Mouse (Mus musculus) B cell, adult 2 months (primary cell): Measurements from ENCODE around the gene Tacc2.

Experiments used
- DNase-seq, 2 experiments: peaks; one replicate each; pipeline ENCODE4 v3.0.0; 2022

The Tacc2 gene

DNA sequence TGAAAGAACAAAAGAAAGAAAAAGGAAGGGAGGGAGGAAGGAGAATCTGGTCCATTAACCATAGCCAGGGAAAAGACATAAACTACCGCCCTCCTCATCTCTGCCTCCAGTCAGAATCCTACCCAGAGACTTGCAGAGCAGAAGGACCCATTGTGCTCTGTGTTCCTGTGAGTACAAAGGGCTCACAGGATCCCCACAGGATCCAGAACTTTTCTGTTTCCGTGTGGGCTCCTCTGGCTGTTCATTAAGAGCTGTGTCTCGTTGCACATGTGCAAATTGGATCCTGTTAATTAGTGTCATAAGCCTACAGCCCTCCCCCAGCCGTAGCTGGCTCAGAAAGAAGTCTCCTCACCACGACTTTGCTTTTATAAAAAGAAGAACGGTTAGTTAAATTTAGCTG, 155.7 kb downstream of the Tacc2 start:
- no peak for DNase-seq

DNA sequence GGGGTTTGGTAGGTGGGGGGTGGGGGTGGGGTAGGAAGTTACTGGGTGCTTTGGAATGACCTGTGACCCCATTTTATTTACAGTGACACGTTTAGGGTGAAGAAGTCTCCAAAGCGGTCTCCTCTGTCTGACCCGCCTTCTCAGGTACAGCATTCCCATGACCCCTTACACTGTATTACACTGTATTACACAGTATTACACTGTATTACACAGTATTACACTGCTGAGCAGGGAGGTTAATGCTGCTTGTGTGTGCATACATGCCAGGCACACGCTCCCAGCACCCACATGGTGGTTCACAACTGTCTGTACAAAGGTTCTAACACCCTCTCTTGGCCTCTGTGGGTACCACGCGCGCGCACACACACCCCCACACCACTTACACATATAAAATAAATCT, 156.2 kb downstream of the Tacc2 start:
- no peak for DNase-seq

DNA sequence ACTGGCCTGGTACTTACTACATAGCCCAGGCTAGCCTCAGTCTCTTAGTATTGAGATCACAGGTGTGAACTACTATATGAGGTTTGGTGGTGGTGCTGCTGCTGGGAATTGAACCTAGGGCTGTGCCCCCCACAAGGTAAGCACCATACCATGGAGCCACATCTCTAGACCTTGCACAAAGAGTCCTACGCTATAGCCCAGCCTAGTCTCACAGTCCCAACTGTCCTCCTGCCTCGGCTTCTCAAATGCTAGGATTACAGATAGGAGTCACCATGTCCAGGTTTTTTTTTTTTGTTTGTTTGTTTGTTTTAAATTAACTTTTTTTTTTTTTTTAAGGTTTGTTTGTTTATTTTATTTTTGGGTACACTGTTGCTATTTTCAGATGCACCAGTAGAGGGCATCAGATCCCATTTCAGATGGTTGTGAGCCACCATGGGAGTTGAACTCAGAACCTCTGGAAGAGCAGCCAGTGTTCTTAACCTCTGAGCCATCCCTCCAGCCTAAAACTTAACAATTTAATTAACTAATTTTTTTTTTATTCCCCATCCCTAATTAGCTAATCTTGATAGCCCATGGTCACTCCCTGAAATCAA, 157.1 kb downstream of the Tacc2 start:
- no peak for DNase-seq

DNA sequence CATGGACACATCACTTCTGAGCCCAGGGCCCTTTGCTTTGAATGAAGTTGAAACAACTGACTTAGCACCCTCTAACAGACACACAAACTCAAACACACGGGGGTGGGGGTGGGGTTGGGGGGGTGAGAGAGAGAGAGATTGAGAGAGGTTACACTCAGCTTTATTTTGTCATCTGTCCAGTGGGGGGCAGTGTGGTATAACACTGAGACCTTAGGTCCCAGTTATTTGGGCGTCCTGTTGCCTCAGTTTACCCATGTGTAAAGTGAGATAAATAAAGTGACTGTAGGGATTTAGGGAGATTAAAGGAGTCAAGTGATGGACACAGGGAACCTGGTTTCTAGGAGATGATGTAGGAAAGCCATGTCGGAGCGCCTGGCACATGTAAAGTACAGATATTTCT, 163.9 kb downstream of the Tacc2 start:
- DNase-seq: no peak

DNA sequence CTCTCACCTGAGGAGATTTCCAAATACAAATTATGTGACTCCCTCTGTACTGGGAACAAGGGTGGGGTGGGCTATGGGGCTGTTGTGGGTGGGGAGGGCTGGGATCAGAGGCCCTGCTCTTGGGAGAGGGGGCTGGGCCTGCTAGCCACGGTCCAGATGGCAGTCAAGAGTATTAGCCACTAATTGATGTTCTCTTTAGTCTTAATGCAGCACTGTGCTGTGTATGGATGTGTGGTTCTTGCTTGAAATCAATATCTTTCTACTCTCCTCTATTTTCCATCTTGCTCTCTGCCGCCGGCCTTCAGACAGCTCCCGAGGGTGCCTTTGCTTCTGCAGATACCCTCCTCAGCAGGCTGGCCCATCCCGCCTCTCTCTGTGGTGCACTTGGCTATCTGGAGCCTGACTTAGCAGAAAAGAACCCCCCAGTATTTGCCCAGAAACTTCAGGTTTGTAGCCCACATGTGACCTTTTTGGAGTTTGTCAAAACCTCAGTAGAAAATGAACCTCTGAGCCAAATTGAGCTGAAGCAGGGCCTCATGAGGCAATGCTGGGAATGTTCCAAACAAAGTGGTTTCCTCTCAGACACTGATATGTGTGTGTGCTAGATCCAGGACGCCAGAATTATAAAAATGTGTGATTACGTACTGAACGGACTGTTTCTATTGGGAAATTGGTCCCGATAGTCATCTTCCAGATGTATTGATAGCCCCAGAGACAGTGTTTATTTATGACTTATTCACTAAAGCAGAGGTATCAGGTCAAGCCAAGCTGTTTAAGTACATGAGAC, 166.2 kb downstream of the Tacc2 start:
- no peak for DNase-seq

DNA sequence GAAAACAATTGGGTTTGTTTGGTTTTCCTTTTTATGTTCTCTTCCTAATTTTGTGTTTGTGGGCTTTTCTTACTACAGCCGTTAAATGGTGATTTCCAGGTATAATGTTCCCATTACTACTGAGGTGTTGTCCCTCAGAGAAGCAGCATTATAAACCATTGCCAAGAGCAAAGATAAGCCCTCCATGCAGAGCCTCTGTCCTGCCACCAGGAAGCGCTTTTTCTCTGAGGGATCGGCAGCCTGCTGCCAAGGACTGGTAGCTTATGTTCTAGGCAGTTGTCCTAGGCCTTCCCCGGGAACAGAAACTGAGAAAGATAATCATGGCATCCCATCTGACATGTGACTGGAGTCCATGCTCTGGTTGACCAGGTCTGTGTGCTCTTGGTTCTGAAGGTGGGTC, 171.9 kb downstream of the Tacc2 start:
- no peak for DNase-seq

DNA sequence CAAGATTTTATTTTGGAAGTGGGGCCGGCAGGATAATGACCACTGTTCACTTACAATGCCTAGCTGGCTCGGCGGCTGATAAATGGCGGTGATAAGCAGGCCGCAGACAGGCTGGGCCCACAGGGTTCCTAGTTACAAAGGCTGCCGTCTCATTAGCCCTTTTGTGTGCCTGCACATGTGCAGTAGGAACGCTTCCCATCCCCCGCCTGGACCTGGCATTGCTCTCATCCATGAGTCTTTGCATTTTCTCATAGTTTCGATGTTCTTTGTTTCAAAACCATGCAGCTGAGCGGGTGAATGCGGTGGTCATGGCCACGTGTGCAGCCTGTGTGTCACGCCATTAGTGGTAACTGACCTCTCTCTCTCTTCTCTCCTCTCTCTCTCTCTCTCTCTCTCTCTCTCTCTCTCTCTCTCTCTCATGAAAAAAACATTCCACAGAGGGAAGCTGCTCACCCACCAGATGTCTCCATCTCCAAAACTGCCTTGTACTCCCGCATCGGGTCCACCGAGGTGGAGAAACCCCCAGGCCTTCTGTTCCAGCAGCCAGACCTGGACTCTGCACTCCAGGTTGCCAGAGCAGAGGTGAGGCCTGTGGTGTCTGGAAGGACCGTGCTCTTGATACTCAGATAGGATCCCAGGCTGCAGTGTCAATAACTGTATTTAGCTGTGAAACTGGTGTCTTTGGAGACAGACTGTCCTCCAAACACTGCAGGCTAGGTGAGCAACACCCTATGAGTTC, 173.7 kb downstream of the Tacc2 start:
- DNase-seq: no peak

DNA sequence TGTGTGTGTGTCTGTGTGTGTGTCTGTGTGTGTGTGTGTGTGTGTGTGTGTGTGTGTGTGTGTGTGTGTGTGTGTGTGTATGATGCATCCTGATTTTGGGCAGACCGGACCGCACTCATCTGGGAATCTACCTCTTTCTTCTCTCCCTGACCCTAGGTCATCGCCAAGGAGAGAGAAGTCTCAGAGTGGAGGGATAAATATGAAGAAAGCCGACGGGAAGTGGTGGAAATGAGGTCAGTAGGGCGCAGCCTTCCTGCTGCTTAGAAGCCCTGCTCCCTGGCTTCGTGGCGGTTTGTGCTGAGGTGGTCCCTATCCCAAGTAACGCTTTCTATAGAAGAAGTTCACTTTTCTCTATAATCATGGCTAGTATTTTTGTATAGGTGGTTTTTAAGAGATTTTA, 174.4 kb downstream of the Tacc2 start:
- no peak for DNase-seq

DNA sequence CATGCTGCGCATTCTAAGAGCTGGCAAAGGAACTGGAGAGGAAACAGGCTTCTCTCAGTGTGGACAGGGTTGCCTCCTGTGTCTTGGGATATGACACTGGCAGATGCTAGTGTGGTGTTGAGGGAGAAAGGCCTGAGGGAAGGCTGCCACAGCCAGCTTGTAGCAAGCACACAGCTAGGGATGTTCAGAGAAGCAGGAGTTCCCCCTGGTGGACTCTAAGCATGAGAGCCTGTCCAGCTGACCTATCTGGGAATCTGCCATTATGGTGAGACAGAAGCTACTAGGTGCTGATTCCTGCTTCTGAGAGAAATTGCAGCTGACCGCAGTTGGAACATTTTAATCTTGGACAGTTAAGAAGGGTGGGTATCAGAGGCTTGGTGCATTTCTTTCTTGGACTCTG, 177.6 kb downstream of the Tacc2 start:
- no peak for DNase-seq

DNA sequence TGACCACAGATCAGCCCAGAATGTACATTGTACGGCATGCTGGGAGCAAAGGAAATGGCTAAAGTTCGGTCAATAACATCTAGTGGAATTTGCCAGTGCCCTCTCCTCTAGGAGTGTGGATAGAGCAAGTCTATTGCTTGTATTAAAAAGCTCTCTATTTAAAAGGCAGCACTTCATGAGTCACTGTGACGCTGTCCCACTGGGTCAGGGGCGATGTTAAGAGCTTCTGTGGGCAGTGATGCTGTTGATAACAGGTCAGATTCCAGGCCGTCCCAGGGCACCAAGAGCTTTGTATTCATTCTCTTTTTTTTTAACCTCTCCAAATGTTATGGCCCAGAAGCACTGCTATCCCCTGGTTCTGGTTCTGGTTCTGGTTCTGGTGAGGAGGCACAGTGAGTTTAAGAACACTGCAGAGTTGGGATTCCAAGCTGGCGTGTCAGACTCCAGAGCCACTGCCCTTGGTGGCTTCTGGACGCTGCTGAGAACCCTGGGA, 179.2 kb downstream of the Tacc2 start:
- no peak for DNase-seq

DNA sequence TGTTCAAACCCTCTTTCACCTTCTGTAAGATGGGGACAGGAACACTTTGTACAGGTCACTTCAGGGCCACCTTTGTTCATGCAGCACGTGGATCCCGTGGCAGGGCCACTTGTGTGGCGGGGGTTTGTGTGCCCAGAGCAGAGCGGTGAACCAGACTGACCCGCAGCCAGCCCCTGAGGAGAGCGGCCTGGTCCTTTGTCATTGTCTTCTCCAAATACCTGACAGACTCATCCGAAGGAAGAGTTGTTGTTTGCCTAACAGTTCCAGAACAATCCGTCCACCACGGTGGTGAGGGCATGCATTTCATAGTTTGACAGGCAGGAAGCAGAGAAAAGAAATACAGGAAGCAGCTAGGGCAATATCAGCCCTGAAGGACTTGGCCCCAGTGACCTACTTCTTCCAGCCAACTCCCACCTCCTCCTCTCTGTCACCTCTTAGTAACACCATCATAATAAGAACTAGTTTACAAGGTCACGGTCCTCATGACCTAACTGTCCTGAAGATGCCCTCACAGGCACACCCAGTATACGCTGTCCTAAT, 180.2 kb downstream of the Tacc2 start:
- no peak for DNase-seq

DNA sequence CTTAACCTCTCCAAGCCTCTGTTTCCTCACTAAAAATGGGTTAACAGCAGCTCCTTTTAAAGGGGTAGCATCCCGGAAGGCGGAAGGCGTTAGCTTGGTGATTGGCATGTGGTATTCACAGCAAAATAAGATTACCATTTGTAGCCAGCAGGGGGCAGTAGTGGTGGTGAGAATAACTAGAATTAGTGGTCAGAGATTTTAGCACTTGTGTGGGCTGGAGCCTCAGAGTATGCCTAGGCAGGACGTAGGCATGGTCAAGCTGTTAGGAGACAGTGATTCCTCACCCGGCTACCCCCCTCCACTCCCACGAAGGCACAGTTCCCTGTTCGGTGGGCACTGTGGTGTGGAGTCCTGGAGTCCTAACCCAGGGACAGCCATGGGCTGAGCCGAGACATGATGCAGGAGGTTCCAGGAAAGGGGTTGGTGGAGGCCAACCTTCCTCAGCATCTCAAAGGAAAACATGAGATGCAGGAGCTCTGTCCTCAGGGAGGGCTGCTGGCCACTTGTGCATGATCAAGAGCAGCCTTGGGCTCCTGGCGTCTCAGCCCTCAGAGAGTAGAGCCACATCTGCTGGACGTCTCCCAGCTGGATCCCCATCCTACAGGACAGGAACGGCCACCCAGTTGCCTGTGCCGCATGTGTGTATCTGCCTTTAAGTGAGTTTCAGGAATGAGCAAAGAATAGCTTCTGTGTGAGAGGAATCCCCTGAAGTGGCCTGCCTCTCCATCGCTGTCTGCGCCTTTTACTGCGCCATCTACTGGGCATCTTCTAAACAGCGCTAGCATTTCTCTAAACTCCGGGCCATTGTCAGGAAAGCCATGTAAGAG, 185.0 kb downstream of the Tacc2 start:
- peak; percentile 73 to 76 for DNase-seq

DNA sequence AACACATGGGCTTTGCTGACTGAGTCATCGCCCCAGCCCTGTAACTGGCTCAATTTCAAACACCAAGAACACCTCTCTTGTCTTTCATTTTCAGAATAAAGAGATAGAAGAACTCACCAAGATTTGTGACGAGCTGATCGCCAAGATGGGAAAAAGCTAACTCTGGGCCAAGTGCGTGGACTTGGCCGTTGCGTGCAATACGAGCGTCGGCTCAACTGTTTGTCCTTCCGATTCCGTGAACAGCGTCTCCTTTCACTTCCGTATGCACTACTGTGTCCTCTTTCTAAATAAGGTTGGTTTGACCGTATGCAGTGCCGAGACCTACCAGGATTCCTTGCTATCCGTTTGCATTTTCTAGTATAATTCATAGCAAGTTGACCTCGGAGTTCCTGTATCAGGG, 186.9 kb downstream of the Tacc2 start:
- no peak for DNase-seq

DNA sequence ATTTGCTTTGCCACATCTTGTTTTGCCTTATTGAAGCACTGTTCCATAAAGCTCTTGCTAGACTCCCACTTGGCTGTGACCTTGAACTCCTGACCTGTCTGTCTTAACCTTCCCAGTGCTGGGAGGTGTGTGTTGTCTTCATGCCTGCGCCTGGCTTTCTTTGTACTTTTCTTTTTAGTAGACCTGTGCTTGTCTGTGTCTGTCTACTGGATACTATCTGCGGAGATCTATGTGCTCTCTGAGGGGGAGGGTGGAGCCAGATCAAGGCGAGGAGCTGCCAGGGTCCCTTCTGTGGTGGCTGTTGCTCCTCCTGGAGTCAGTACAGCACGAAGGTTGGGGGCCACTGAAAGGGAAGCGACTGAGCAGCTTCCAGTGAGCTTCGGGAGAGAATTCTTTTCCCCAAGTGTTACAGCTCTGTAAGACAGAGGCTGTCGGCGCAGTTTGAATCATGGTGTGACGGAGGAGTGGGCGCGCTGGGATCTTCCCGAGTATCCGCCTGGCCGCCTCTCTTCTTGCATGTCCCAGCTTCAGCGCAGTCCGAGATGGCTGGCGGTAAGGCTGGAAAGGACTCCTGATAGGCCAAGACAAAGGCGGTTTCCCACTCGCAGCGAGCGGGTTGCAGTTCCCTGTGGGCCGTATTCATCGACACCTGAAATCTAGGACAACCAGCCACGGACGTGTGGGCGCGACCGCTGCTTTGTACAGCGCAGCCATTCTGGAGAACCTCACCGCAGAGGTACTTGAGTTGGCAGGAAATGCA, 189.4 kb downstream of the Tacc2 start:
- no peak for DNase-seq

DNA sequence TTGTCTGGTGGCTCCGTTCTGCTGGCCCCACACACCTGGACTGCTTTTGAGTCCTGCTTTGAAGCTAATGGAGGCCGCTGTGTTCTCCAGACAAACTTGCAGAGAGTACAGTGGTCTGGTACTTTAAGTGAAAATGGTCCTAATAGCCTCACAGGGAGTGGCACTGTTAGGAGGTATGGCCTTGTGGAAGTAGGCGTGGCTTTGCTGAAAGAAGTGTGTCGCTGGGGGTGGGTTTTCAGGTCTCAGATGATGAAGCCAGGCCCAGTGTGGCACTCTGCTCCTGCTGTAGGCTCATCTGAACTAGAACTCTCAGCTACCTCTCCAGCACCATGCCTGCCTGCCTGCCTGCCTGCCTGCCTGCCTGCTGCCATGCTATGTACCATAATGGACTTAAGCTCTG, 190.9 kb downstream of the Tacc2 start:
- no peak for DNase-seq

DNA sequence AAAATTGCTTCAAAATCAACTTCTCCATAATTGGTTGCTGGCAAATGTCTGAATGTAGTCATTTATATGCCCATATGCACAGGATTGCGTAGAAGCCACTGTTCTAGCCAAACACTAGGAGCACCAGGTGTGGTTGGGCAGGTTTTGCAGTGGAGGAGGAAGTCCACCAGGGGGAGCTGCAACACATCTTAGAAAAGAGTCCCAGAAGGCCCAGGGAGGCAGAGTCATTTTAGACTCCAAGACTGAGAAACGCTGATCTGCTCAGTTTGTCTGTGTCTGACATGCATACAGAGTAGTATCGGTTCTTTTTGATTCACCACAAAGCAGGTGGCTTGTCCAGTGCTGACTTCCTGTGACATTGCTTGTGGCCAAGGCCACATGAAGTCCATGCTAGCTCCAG, 193.5 kb downstream of the Tacc2 start:
- peak; percentile 85 to 88 for DNase-seq

DNA sequence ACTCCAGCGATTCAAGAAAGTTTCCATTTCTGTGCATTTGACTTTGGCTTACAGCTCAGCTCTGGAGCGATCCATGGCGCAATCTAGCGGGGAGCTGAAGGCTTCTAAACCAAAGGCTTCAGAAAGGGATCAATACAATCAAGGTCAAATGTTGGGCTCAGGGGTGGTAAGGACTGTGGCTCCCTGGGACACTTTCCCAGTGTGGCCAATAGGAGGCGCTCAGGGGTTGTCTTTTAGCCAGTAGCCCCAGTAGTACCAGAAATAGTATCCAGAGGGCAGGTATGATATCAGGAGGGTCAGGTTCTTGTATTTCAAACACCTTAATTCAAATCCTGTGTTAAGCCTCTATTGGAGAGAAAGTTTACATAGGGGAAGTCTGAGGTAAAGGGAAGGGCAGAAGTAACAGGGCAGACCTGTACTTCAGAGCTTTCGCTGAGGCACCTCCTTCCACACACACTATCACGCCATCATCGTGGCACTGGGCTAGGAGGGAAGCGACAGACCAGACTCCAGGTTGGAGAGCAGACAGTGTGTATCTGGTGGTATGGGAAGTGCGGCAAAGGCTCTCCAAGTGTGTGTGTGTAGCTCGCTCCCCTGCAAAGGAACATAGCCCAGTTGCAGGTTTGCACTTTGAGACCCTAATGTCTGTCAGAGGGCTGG, 196.1 kb downstream of the Tacc2 start:
- peak; percentile 57 to 63 for DNase-seq

DNA sequence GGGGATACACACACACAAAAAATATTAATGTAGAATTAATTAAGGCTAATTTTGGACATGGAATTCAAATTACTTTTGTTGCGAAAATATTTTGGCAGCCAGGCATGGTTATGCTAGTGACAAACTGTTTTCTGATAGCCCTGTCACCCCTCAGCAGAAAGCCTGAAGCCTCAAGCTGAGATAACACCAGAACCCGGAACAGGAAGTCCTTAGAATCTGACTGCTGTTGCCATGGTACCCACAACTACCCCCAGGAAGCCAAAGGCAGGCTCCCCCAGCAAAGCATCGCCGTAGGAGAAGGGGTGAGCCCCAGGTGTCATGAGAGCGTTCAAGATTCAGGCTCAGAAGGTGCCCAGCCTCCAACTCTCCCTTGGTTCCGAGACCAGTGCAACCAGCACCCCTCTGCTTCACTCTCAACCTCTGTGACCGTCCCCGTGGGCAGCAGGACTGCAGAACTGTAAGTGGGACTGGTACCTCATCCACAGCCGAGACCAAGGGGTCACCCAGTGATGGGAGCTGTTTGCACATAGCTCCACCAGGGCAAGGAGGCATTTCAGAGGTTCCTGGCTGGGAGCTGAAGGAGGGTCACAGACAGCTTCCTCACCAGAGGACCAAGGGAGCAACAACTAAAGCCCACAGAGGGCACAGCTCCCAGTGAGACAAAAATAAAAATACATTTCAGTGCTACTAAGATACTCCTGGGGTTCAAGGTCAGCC, 196.8 kb downstream of the Tacc2 start, which contains the start of gene Btbd16:
TSS of gene Btbd16 (plus strand) at position 156 of the 717 bp plus-strand sequence.
- peak; percentile 4 to 11 for DNase-seq

DNA sequence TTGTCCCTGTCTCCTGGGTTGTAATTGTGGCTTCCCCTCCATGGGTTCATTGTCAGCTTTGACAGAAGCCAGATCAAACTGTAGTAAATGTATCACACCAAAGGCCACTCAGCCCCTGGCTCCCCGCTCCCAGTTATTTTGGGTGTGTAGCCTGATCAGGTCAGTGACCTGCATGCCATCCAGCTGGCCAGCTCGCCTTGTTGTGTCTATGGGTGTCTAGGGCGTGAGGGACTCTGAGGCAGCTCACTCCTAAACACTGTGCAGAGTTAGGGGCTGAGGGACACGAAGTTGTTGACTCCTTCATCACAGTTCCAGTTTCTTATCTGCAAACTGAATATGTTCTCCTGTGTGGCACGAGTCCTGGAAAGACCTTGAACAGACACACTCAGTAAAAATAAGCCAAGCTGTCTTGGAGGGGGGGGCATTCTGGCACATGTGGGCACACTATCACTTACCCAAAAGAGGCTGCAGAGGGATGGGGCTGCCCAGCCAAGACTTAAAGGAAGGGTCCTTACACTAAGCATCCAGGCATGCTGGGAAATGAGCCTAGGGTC, 203.7 kb downstream of the Tacc2 start:
- no peak for DNase-seq

DNA sequence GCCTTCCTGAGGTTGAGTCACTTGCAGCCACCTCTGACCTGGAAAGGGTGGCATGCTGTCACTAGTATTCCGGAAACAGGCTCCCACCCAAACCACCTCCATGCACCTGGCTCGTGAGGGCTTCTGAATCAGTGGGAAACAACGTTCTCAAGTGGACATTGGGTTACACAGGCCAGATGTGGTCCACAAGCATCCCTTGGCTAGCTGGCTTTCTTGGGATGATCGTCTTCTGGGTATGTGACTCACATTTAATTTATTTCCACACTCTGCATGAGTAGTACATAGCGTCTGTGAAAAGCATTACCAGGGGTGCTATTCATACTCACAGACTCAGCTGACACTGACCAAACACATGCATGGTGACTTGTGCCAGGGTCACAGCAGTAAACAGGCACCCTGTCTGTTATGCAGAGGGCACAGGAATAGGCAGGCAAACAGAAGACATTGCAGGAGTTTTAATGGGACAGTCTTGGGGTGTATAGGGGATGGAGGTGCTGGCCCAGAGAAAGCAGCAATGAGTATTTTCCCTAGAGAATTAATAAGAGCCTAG, 205.3 kb downstream of the Tacc2 start:
- no peak for DNase-seq
